Mouse (Mus musculus) mouse embryonic stem cell (cell line): ENCODE data around the gene Rsph9.

Experiments
- in situ Hi-C, 2 experiments: fragments of 300-500 bp; cut with MboI; formaldehyde crosslinking; loops; 1 replicate in 1 of 2; 3 replicates in 1 of 2; pipeline ENCODE4 v1.14.3; 2019 to 2020; ENCODE audit warnings: low sequenced_read_pairs in 2 of 2, low pct_unique_long_range_greater_than_20kb in 1 of 2, mixed read lengths in 1 of 2; ENCODE audit not compliant: unreplicated experiment in 1 of 2

Rsph9 gene

DNA sequence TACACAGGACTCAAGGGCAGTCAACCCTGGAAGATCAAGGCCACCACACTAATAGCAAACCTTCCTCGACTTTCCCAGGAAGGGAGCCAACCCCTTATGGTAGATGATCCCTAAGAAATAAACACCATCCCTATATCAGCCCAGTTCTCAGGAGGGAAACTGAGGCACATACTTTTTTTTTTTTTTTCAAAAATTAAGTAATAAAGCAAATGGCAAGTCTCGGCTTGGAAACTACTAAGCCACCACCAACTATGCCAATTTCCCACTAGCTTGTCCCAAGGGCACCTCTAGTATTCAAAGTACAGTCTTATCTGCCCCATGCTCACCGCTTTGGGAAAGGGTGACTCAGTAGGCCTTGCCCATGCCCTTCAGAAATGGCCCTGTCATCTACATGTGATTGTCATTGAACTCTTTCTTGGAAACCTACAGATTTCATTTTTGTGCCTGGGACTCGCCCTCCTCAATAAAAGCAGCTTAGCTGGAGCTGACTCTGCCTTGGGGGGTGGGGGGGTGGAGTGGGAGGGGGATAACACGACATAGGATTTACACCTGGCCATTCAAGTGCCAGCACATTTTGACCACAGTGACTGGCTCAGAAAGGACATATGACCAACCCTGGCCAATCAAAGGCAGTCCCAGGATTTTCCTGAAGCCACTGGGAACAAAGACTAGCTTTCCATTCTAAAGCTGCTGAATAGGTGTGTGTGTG lies 68.3 kb downstream of the Rsph9 start:
- in situ Hi-C loops: no loop called here

DNA sequence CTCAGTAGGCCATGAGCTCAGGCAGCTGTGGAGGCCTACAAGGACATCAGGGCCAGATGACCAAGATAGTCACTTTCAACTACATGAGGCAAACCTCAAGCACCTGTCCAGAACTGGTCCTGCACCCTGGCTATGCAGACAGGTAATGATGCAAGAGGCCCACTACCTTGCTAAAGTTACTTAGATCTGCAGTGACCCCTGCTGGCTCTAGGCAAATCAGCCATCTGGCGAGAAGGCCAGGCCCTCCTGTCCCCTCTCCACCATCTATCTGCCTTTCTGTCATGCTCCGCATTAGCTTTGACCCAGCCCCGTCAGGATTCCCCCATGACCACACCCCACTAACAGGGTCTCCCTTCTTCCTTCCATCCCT lies 68.9 kb downstream of the Rsph9 start:
- in situ Hi-C loops: no loop called here

DNA sequence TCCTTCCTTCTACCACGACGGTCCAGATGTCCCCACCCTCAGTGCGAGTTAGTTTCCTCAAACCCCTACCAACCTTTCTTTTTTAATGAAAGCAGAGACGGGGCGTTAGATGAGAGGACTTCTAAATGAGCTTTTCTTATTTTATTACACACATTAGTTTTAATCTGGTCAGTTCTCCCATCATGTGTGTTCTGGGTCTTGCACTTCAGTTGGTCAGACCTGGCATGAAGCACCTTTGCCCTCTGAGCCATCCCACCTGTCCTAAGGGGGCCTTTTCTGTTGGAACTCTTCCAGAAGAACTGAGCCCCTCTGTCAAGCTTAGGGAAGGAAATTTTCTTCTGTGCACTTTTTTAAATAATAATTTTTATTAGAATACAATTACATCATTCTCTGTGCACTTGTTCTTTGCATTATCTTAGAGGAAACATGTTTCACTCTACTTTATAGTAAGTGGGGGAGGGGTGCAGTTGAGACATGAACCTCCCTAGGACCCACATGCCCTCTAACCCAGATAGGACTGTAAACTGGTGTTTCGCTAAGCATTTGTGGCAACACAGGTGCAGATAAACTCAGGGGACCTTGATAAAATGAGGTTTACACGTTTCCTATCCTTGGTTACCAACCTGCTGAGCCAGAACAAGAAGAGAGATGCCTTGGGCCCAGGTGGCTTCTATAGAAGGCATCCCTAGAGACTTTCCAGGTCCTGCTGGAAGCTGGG lies 69.5 kb downstream of the Rsph9 start:
- in situ Hi-C loops: no loop called here

DNA sequence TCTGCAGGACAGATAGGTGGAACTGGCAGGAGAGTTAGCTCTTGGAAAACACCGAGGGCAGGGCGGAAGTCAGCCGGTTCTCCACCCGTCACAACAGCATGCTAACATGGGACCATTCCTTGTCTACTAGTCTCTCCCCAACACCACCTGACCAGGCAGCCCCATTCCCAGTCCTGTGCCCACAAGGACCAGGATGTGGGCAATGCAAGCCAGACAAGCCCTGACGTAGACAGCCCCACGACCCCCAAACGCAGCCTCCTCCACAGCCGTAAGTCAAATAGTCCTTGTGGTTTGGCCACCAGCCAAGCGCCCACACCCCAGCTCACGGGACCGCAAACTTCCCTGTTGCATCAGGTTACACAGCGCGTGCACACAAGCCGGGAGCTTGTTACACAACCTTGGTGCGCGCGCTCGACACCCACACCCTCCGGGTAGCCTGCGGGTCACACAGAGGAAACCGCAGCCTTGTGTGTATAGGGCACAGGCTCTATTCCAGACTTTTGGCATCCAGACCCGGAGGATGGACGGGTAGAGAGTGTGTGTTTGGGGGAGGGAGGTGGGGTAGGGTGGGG lies 70.2 kb downstream of the Rsph9 start:
- in situ Hi-C loops: no loop called here
